Mouse (Mus musculus): Measurements from ENCODE around the gene AI467606.

Gene AI467606

DNA sequence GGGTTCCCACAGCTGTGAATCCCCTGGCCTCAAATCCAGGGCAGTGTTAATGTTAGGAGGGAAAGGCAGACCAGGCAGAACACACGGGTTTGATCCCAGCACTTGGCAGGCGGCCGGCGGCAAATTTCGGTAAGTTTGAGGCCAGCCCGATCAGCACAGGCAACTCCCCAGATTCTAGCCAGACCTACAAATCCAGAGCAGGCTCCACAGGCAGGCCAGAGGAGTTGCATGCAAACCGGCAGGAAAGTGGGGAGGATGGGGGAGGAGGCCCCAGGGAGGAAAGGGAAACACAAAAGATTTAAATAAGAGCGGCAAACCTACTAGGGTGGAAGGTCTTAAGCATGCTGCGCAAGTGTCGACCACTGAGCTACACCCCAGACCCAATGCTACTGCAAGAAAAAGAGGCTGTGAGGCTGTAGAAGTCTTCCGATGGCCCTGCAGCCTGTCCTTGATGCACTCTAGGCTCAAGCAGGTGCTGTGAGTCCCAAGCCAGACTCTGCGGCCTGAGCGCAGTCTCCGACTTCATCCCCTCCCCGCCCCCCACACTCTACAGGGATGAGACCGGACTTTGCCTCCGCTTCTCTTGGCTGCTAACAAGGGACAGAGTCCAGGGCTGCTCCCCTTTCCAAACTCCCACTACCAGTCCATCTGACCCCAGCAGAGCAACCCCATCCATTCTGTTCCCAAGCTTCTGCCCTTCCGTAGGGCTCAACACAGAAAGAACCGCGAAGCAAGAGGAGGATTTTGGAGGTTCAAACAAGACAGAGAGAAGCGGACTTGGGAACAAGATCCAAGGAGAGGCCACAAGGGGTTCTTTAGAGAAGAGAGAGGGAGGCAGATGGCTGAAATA is 30.1 kb downstream of the AI467606 start:
- DNase-seq (ENCODE audit: low spot score in 2 of 2) = no peak

DNA sequence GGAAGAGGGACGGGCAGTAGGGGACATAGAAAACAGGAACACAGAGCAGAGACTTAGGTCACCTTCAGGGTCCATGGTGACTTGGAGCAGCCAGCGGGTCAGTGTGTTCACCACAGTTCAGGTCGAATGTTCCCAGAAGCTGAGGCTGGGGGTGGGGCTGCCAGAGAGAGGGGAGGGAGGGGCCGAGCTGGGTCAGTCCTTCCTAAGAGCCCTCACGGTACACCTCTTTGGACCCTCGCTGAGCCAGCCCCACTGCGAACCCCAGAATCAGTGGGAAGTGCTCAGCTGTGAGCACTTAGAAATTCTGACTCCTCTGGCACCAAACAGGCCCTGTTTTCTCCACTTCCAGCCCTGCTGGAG is 30.7 kb downstream of the AI467606 start, which contains the start of gene Qprt:
TSS of gene Qprt (minus strand) at position 316 of the 360 bp plus-strand sequence.
- DNase-seq (ENCODE audit: low spot score in 2 of 2) = no peak

DNA sequence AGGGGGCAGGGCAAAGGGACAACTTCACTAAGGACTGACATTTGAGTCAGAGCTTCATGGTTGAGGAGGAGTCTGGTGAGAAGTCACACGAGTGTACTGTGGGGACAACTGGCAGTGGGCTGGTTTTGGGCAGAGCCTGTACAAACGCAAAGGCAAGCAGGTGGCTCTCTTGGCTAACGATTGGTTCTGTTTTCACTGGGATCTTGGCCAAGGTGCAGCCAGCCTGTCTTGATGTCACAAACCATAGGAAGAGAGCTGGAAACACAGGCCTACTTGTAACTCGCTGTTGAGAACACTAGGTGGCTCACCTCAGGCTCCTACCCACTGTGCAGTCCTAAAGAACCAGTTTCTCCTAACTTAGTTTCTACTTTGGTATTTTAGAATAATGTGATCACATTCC is 38.5 kb downstream of the AI467606 start:
- DNase-seq (ENCODE audit: low spot score in 2 of 2) = no peak

DNA sequence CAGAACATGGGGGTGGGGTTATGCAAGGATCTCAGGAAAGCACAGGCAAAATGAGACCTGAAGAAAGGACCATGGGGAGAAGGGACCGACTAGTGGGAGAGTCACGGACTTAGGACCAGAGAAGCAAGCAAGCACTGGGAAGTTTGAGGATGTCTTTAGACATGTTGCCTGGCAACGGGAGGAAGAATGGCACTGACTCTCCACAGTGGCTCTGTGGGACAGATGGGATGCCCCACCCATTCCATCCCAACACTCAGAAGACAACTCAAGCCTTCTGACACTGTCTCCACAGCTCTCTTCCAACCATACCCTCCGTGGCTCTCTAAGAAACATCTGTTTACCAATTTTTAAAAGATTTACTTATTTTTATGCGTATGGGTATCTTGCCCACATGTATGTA is 42.0 kb downstream of the AI467606 start:
- DNase-seq (ENCODE audit: low spot score in 2 of 2) = no peak

DNA sequence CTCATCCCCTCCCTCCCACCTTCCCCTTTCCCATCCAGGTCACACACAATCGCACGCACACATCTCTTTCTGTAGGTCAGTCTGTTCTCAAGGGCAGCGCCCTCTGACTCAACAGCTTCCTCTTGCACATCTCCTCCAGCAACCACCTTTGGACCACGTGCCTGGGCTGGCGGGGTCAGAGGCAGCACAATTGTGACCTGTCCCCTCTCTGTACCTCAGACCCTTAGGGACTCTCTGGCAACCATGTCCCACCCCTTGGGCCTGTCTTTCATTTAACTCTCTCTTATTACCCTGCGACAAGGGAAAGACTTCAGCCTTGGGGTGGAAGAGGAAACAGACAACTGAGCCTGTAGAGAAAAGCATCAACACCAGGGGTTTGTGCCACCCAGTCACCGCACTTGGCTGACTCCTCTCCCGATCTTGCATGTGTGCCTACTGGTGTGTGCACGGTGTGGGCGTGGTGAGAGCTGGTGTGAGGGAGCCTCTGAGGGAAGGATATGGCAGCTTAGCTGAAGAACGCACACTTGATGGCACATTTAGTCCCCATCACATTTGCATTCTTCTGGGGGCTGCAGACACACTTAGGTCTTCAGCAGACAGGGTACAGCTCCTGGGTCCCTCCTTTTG is 43.8 kb downstream of the AI467606 start:
- DNase-seq (ENCODE audit: low spot score in 2 of 2) = peak; percentile 52 to 61

DNA sequence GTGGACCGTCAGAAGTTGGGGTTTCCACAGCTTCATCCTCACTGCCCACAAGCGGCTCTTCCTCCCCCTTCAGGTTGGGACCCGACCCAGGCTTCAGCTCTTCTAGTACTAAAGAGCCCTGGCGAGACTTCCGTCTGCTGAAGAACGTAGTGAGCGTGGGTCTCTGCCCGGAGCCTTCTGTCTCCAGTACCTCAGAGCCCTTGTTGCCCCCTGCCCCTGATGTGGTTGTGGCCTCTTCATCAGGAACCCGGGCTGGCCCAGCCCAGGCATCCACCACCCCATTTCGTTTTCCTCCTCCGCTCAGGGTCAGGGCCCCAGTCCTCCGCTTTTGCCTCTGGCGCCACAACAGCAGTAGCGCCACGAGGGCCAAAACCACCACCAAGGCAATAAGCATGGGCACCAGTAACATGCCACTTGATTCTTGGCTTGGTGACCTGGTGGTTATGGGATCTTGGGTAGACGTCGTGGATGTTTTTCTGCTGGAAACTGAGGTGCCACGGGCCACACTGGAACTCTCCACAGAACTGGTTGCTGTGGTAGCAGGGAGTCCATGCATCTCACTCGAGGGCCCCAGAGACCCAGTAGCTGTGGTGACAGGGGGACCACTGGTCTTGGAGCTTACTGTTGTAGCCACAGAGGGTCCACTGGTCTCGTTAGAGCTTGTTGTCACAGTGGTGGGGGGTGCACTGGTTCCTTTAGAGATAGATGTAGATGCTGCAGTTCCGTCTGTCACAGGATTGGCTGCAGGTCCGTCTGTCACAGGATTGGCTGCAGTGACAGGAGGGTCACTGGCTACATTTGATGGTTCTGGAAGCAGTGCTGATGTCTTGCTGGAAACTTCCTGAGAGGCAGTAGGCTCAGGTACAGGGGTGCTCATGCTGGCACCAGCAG is 45.3 kb downstream of the AI467606 start:
- DNase-seq (ENCODE audit: low spot score in 2 of 2) = peak in 1 of 2 experiments; percentile 30

DNA sequence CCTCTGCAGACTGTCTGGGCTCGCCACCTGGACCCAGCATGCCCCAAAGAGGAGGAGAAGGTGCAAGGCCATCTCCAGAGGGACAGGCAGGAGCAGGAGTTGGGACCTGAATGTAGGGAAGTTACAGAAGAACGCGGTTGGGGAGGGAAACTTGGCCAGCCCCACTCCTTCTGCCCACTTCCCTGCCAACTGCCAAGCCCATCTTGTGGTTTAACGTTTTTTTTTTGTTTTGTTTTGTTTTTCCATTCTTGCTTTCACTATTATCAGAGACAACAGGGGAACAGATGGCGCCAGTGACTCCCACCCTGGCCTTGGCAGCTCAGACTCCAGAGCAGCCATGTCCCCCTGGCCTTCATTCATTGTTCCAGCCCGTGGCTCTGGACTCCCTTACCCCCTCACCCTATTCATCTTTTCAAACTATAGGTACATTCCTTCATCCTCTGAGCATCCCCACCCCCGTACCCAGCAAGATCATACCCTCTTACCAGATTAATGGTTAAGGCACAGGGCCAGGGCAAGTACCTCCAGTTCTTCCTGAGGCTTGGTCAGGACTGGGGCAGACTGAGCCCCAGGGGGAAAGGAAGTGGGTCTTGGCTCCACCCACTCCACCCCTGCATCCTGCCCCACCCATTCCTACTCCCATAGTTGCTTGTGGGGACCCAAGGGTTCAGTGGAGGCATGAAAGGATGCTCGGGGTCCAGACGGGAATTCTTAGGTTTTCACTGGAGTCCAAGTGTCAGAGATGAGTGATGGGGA is 46.3 kb downstream of the AI467606 start, which contains the start of gene Spn:
TSS of gene Spn (minus strand) at position 562 of the 756 bp plus-strand sequence.
- peak; percentile 53 to 64 for DNase-seq (ENCODE audit: low spot score in 2 of 2)

DNA sequence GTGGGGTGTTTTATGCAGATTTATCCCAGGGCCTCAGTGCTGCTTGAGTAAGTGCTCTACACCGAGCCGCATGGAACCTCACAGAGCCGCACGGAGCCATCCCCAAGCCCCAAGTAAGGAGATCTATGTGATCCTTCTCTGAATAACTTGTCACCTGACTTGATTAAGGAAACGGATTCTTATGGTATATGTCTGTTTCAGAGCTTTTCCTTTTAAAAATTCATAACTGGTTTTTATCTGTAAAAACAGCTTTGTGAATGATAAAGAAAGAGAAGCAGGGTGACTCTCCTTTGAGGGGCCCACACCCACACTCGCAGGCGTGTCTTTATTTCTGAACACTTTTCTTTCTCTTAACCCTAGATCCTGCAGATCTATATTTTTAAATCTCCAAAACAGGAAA is 47.9 kb downstream of the AI467606 start:
- DNase-seq (ENCODE audit: low spot score in 2 of 2) = no peak

DNA sequence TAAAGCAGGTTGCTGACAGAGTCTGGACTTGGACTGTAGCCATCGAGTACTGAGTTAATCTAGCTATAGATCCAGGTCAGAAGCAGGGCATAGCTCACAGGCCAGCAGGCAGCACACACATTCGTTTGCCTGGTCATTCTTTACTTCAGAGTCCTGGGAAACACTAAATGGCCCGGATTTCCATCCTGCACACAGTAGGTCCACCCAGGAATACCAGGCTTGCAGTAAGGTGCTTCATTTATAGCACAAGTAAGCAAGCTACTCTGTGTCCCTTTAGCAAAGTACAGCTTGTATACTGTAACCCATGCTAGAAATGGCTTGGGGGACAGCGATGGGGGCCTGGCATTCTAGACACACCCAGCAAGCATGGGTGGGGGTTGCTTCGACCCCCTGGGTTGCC is 48.4 kb downstream of the AI467606 start:
- DNase-seq (ENCODE audit: low spot score in 2 of 2) = no peak

DNA sequence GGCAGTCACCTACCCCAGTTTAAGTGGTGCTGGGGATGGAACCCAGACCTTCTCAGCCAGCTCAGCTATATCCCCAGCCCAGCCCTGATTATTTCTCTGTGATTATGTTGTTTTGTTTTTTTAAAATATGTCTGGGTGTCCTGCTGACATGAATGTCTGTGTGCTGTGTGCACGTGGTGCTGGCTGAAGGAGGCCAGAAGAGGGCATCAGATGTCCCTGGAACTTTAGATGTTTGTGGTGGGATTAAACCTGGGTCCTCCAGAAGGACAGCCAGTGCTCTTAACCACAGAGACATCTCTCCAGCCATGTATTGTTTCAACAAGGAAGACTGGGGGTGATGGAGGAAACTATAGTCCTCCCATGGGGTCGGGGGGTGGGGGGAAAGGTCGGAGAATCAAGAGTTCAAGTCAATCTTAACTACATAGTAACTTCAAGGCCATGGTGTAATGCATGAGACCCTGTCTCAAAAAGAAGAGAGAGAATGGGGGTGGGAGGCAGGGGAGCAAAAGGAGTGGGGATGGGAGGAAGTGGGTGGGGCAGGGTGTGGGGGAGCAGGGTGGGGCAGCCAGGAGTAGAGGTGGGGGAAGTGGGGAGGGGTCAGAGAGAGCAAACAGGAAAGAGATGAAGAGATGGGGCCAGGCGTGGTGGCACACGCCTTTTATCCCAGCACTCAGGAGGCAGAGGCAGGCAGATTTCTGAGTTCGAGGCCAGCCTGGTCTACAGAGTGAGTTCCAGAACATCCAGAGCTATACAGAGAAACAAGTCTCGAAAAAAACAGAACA is 49.7 kb downstream of the AI467606 start:
- DNase-seq (ENCODE audit: low spot score in 2 of 2) = no peak

DNA sequence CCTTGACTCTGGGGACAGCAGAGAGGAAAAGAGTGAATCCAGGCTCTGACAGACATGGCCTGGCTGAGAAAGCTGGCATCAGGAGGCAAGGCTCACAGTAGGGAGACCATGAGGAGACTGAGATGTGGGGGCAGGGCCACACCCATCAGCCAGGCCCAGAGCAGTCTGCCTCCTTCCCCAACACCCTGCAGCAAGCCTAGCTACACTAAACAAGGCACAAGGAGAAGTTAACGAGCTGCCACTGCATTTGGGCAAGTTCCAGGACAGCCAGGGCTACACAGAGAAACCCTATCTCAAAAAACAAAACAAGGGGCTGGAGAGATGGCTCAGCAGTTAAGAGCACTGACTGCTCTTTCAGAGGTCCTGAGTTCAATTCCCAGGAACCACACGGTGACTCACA is 51.1 kb downstream of the AI467606 start:
- no peak for DNase-seq (ENCODE audit: low spot score in 2 of 2)

DNA sequence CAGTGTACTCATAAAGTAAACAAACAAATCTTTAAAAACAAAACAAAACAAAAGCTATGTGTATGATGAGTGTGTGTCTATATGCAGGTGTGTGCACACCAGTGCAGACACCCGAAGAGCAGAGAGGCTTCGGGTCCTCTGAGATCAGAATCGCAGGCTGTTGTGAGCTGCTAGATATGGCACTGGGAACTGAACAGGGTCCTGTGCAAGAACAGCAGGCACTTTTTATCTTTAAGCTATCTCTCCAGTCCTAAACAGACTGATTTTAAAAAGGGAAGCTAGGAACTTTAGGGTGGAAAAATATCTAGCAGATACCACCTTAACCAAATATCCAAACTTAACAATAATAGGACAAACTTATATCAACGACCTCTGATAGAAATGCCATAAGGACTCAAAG is 51.5 kb downstream of the AI467606 start:
- DNase-seq (ENCODE audit: low spot score in 2 of 2) = no peak

Data from natural killer cell, adult 2 months (primary cell).